Mouse (Mus musculus) c-Kit-positive CD71-positive TER-119-positive erythroid progenitor cells, embryonic 14.5 days (primary cell): ENCODE data around the gene Foxk1.

Experiments
- DNase-seq: peaks from one replicate; pipeline ENCODE4 v3.0.0-alpha.2; 2013; ENCODE audit warnings: low spot score

The Foxk1 gene

DNA sequence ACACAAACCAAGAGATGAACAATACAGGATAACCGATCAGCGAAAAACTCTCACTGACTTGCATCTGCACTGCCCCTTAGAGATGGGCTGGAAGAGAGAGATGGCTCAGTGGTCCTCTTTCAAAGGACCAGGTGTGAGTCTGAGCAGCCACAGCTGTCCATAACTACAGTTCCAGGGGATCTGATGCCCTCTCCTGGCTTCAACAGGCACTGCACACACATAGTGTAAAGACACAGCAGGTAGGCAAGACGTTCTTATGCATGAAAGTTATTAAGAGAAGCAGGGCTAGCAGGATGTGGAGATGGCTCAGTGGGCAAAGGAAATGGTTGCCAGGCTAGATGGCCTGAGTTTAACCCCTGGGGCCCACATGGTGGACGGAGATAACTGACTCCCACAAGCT is 13.6 kb upstream of the Foxk1 start:
- no peak for DNase-seq

DNA sequence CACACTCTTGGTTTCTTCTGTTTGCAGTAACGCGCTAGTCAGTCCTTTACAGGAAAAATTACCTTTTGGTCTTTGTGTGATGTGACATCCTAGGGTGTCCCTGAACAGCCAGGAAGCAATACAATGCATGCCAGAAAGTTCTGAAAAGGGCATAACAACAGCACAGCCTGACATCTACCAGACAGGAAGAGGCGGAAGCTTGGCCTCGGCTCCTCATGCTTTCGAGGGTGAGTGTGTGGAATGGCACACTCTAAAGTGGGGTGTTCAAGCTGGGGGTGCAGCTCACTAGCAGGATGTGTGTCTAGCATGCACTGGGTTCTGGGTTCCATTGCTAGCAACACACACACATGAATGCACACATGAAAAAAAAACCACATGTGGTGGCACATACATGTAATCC is 9.6 kb upstream of the Foxk1 start:
- DNase-seq, result no peak

DNA sequence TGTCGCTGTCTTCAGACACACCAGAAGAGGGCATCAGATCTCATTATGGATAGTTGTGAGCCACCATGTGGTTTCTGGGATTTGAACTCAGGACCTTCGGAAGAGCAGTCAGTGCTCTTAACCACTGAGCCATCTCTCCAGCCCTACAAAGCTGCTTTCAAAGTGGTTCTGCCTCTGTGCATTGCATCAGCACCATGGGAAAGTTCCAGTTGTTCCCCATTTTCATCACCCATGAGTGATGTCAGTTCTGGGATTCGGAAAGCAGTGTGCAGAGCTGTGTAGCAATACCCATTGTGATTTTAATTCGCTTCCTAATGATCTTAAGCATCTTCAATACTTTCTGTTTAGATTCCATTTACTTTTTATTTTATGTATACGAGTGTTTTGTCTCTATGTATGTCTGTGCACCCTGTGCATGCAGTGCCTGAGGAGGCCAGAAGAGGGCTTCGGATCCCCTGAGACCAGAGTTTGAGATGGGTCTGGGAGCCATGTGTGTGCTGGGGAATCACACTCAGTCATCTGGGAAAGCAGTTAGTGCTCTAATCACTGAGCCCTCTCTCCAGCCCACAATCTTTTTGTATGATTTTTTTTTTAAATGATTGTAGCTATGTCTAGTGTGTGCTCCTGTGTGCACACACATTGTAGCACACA is 6.6 kb upstream of the Foxk1 start:
- DNase-seq, result peak; percentile 21

DNA sequence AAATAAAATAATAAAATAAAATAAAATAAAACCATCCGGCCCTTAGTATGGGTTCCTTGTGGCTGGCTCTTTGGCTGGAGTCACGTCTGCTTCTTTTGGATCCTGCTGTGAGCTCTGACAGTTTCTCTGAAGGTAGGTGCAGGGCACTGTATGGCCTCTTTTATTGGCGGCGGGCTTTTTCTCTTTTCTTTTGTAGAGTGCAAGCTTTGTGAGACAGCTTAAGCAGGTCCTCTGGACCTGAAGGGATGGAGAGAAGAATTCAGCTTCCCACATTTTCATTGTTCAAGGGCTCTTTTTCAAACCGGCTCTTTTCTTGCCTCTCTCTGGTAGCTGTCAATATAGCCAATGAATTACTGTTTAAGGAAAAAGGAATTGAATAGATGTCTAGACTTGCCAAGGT is 5.4 kb upstream of the Foxk1 start:
- no peak for DNase-seq

DNA sequence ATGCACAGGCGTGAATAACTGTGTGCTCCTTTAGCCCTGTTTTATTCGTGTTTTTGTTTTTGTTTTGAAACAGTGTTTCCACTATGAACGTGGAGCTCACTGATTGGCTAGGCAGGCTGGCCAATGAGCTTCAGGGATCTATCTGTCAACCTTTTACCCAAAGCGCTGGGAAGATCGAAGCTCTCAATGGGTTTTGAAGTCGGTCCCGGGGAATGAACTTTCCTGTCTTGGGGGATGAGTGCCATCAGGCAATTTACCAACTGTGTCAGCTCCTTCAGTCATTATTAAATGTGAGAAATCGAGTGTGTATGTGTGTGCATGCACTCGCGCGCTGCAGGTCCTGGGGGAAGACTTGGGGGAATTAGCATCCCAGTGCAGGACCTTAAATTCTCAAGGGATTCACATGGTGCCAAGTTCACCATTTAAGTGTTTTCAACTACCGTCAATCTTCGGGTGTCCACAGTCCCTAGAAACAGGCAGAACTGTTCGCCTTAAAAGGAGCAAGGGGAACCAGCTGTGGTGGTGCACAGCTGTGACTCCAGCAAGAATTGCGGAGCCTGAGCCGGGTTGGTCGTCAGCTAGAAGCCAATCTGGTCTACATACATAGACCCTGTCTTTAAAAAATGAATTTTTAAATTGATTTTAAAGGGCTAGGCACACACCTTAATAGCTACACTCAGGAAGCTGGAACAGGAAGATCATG is 965 bp upstream of the Foxk1 start:
- DNase-seq, result peak; percentile 62

DNA sequence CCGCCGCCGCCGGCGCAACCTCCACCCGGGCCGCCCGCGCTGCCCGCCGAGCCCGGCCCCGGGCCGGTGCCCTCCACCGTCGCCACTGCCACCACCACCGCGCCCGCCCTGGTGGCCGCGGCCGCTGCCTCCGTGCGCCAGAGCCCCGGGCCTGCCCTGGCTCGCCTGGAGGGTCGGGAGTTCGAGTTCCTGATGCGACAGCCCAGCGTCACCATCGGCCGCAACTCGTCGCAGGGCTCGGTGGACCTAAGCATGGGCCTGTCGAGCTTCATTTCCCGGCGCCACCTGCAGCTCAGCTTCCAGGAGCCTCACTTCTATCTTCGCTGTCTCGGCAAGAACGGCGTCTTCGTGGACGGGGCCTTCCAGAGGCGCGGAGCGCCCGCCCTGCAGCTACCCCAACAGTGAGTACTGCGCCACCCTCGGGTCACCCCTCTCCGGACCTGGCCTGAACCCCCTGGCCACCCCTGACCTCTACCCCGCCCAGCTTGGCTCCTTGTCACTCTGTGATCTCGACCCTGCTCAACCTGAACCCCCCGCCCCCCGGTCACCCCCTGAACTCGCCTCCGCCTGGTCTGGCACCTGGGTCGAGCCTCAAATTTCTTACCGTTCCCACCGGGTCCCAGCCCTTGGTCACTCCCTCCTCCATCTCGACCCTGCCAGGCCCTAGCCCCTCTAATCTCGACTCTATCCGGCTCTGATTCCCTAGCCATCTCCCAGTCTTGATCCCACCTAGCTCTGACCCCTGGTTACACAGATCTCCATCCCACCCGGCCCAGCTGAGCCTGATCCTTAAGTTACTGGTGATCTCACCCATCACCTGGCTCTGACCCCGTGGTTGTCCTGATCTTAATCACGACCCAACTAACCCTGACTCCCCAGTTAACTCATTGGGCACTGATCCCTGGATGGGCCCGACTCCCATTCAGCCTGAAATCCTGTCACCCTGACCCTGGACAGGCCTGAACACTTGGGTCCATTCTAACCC is 636 bp downstream of the Foxk1 start:
- peak; percentile 33 for DNase-seq

DNA sequence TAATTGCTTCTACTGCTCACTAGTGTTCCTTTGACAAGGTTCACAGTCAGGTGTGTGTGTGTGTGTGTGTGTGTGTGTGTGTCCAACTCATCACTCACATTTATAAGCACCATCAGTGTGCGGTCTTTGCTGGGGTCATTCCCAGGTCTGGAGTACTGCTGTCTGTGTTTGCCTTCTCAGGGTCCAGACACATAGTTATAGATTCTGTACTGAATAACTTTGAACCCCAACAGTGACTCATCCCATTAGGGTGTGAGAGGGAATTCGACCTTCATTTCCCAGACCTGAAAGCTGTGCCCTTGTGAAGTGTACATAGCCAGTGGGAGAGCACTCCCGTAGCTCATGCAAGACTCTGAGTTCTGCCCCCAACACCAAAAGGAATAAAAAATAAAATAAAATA is 2.4 kb downstream of the Foxk1 start:
- DNase-seq, result no peak

DNA sequence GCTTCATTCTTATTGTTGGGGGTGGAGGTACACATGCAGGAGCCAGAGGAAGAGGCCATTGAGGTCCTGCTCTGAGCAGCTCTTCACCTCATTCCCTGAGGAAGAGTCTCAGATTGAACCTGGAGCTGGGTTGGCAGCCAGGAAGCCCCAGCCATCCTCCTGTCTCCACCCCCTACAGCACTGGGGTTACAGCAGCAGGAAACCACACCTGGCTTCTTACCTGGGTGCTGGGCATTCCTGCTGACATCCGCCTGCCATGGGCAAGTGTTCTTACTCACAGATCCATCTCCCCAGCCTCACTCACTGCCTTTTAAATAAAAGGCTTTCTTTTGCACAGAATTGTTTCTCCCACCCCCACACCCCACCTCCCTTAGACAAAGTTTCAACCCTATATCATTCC is 3.0 kb downstream of the Foxk1 start:
- no peak for DNase-seq

DNA sequence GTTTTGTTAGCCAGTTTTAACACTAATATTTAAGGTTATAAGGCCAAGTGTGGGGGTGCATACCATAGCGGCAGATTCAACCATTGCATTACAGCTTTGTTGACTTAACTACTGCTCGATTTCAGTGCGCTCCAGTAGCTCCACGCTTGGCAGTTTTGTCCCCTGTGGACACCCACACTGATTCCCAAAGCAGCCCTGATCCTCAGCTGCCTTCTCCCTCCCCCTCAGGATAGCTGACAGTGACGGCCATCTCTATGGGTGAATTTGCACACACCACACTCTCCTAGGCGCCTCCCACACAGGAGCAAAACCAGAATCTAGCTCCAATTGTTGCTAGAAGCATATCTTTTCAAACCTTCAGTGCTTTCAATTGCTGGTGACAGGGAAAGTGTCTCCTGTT is 4.1 kb downstream of the Foxk1 start:
- DNase-seq, result no peak

DNA sequence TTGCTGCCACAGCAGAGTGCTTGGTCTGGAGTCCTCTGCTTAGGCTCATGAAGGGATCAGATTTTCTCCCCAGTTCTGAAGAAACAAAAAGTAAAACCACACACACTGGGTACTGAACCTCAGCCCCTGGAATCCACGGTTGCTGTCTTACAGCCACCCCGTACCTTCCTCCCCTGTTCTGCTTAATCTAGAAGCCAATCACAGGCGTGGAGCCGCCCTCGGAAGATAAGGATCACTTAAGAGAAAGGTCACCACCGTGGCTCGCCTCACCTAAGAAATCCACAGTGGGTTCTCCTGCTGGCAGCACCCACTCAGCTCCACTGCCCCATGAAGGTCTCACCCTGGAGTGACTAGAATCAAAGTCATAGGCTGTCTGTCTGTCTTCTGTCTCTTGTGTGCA is 5.1 kb downstream of the Foxk1 start:
- no peak for DNase-seq

DNA sequence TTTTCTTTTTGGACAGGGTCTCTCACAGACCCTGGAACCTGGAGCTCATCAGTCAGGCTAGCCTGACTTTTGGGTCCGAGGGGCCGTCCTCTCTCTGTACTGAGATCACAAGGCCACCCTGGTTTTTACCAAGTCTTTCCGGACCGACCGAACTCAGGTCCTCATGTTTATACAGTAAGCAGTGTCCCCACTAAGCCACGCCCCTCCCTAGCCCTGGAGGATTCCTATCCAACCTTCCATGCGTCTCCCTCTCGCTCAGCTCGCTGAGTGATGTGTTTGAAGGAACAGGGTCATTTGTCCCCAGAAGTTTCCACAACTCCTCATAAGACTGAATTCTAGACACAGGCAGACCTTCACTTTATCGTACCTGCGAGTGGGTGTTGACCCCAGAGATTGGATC is 5.6 kb downstream of the Foxk1 start:
- no peak for DNase-seq

DNA sequence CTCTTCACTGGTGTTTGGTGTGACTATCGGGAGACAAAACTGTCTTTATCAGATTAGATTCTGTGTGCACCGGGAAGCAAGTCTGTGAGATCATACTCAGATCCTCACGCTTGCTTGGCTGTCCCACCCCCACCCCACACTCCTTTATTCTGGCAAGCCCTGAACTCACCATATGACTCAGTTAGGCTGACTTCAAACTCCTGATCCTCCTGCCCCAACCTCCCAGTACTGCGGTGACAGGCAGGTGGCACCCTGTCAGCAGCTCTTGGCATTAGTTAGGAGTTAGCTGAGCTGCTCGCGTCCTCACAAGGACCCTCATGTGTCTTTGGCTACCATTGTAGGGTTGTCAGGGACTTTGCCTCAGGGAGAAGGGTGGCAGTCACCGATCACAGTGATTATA is 6.1 kb downstream of the Foxk1 start:
- DNase-seq, result no peak

DNA sequence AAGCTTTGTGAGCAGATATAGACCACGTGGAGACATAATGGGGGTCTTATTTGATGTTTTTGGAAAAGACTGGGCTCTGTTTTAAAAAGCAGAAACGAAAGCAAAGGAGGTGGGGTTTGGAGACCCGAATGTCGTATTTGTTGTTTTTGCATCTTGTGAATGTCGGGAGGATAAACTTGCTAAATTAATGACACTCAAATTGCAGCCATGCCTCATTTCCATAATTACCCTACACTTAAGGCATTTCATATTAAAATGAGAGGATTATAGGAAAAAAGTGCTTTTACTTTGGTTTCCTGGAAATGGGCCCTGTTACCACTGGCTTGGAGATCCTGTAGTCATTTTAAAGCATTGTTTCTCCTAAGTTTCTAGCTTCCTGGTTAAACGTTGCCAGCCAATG is 7.9 kb downstream of the Foxk1 start:
- no peak for DNase-seq

DNA sequence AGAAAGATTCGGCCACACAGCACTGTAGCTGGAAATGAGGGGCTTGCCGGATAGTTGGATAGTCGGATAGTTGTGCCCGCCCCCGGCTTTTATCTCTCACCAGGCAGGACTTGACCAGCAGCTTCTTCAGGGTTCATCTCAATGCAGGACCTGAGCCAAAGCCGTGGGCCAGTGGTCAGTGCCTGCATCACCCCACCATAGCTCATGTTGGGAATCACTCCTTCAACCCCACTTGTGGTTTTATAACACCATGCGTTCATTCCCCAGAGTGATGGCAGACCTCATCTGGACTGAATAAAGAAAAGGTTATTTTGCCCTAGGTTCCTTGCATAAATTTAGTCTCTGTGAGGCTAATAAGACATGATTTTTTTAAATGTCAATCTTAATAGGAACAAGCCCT is 9.1 kb downstream of the Foxk1 start:
- no peak for DNase-seq

DNA sequence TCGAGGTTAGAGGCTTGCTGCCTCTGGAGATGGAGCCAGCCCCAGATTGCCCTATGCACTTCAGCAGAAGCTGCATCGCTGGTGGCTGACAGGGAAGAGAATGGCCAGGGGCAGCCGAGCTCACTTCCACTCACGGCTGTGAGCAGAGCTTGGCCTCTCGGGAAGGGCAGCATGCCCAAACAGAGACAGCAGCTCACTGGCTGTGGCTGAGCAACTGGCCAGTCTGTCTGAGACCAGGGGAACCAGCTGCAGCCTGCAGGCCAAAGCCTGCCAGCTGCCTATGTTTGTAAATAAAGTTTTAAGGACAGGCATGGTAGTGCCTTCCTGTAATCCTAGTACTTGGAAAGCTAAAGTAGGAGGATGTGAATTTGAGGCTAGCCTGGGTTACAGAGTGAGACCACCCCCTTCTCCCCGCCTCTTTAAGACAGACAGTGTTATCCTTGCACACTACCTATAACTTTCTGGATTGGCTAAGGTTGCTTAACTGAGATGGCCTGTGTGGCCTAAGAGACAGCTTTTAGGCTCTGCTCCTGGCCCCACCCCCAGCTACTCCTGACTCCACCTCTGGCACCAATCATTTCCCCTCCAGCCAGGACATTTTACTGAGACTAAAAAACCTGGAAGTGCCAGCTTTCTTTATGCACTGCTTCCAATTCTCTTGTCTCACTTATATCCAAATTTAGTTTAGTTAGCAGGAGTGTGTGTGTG is 11.5 kb downstream of the Foxk1 start:
- no peak for DNase-seq

DNA sequence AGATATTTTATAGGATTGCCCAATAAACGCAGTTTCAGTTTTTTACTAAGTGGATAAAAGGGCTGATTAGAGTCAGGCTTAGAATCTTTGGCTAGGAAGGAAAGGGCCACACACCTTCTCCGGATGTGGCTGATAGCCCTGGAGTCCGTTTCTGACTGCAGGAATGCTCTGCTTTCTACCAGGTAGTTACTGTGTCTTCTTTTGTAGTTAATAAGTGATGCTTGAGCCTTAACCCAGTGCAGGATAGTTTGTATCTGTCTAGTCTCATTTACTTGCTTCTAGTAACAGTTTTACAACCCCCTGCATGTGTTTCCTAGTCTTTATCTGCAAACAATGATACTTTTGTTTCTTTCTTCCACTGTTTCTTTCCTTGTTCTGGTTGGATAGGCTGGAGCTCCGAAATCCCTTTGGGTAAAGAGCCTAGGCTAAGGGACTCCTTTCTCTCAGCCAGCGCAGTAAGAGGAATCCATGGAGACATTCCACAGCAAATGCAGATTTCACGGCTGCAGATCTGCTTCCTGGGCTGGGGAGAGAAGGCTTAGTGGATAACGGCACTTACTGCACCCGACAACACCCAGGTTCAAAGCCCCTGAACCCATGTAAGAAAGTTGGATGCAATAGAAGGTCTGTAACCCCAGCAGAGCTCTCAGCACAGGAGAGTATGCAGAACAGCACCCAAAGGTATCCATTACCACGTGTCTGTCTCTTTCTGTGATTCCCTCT is 12.6 kb downstream of the Foxk1 start:
- DNase-seq, result no peak

DNA sequence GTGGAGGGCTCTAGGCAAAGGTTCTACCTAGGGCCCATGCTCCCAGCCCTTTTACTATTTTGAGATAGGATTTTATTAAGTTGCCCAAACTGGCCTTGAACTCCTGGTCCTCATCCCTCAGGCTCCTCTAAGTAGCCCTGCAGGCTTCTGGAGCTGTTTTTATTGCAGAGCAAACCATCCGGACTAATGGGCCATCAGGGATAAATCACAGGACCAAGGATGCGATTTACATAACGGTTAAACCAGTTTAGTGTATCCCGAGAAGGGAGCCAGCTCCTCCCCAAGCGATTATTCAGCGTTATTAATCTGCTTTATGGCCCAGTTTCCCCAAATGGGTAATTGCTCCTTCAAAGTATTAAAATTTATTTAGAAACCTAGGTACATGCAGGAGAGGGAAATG is 14.1 kb downstream of the Foxk1 start:
- no peak for DNase-seq

DNA sequence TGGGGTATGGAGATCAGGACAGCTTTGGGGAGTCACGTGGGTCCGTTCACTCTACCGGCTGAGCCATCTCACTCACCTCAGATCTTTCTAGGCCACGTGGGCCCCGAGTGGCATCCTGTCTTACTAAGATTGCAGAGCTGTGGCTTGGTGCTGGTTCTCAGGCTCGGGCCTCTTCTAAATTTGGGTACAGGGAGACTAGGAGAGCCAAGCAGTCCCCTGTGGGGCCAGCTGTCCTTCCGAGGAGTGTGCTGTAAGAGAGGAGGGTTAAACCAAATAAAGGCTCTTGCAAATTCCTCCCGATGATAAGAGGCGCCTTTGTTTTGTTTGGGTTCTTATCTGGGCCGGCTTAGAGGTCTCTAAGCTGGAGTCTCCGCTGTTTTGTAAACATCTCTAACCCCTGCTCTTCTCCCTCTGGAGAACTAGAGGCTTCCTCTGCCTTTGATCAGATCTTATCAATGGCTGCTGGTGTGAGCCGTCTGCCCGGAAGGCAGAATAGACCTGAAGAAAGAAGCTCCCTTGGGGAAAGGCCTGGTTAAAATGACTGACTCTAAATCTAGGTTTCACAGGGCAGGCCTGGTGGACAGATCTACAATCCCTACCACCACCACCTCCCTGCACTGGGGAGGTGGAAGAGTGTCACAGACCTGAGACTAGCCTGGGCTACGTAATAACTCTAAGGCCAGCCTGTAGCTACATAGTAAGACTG is 14.9 kb downstream of the Foxk1 start:
- peak; percentile 18 for DNase-seq

DNA sequence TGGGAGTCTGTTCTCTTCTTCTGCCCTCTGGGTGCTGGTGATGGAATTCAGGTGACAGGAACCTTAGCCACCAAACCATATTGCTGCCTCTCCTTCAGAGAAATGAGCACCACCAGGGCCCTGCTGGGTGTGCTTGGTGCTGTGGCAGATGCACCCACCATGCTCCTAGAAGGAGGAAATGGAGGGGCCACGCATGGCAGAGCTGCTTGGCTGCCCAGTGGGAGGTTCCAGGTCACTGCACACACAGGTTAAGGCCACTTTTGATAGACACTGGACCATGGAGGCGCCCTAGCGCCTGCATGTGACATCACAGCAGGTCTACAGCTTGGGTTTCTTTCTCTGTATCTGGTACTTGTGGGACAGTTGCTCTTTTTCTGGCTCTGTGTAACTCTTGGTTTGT is 15.8 kb downstream of the Foxk1 start:
- DNase-seq, result no peak

DNA sequence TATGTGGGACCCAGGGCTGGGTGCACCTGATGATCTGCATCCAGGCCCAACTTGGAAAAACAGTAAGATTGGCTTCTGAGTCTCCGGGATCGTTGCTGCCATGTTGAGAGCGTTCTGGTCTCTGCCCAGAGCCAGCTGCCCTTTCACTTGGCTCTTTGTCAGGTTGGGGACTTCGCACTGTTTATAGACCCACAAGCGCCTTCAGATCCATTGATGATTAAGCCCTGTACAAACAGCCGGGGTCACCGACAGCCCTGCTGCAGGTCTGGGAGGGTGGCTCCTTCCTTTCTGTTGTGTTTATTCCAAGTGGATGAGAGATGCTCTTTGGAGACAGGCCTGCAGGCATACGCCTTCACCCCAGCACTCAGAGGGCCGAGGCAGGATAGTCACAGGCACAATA is 16.6 kb downstream of the Foxk1 start:
- no peak for DNase-seq

DNA sequence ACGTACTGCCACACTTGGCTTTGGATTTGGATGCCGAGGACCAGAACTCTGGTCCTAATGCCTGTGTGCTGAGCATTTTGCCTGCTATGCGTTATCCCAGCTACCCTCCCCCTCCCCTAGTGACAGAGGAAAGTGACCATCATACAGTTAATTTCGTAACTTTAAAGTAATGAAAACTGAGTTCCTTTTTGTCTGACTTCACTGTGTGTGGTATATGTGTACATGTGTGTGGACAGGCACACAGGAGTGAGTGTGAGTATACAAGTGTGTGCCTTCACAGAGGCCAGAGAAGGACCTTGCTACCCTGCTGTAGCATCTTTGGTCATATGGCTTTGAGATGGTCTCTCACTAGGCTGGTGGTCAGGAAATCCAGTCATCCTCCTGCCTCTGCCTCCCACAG is 17.1 kb downstream of the Foxk1 start:
- no peak for DNase-seq
